Mouse (Mus musculus) olfactory bulb, adult 2 months (tissue): ENCODE measurements around the gene E2f6. TPM values are rescaled to one million over a fixed set of nuclear protein-coding genes. Genes with fewer than 3 reads are reported as not detected.
A peak's percentile ranks its signal among the peaks of the same experiment; 100 is the strongest.

ENCODE experiments used
- H3K27ac ChIP-seq: fragments of 200-500 bp; 2 replicates; pipeline ENCODE4 v1.5.1; 2012; ENCODE audit warnings: low read depth, low read length; ENCODE audit not compliant: insufficient read depth
- H3K4me1 ChIP-seq: fragments of 200-500 bp; 2 replicates; pipeline ENCODE4 v1.6.1; 2012; ENCODE audit warnings: low read length; ENCODE audit not compliant: control insufficient read depth, insufficient read depth
- H3K4me3 ChIP-seq: fragments of 200-500 bp; 2 replicates; pipeline ENCODE4 v1.5.1; 2012; ENCODE audit warnings: mild to moderate bottlenecking, low read depth, low read length, moderate library complexity; ENCODE audit not compliant: insufficient read depth
- CTCF ChIP-seq: fragments of 200-500 bp; IDR thresholded peaks from 2 replicates; pipeline ENCODE4 v1.5.1; 2012; ENCODE audit warnings: low read depth, mild to moderate bottlenecking, low read length, moderate library complexity; ENCODE audit not compliant: insufficient read depth
- POLR2A ChIP-seq: fragments of 200-500 bp; IDR thresholded peaks from 2 replicates; pipeline ENCODE4 v1.6.1; 2012; ENCODE audit warnings: mild to moderate bottlenecking, low read depth, low read length, moderate library complexity; ENCODE audit not compliant: insufficient read depth
- WGBS: fragments of 180-500 bp; shearing (Covaris S2); methylation state at CpG from one replicate; pipeline ENCODE4 v1.1.7; 2018; 5-methylcytosine and 5-hydroxymethylcytosine counted together
- polyA plus RNA-seq: library from polyadenylated mRNA; stranded (reverse); fragments of >200 nt; gene quantifications from 2 replicates; pipeline ENCODE4 v1.2.4, GENCODE M21; 2012; ENCODE audit warnings: low replicate concordance; ENCODE audit not compliant: missing spikeins, insufficient read depth, insufficient read length

E2f6 gene
- polyA plus RNA-seq, 1 experiment = not detected

- H3K4me1 ChIP-seq = peaks cover 8% of the 10 kb centered on the region
- no peak for TF ChIP-seq POLR2A
- TF ChIP-seq CTCF = no peak
- 76% methylated on average over 3 of the region's 3 CpGs for WGBS
Observed at GRCm38 (mm10) chr12:16795781-16796180, 15.0 kb upstream of the E2f6 start.

DNA sequence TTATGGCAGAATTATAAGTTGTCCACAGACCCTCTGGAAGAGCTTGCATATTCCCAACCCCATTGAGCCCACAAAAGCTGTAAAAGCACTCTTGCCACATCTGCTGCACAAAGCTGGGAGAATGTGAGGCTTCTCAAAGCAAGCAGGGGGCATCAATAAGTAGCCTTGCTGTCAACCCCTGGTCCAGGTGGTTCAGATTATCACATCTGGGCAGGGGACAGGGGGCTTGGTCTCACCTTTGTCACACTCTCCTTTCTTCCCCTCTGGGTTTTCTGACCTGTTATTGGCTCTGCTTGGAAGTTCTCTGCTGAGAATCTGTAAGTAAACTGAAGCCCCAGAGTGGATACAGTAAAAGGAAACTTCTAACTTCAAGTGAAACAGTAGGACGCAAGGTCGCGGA is 11.9 kb upstream of the E2f6 start:
- Histone ChIP-seq H3K4me3 (no peak overlapping the region), H3K27ac (no peak overlapping the region), H3K4me1 (peaks cover 10% of the 10 kb centered on the region)
- 72% methylated on average over 3 of the region's 3 CpGs for WGBS
- no peak for TF ChIP-seq POLR2A
- TF ChIP-seq CTCF = no peak

More at GRCm38 (mm10) chr12:16795781-16796180, 15.0 kb upstream of the E2f6 start:
- no peak overlapping the region for H3K4me3 ChIP-seq
- H3K27ac ChIP-seq = no peak overlapping the region

DNA sequence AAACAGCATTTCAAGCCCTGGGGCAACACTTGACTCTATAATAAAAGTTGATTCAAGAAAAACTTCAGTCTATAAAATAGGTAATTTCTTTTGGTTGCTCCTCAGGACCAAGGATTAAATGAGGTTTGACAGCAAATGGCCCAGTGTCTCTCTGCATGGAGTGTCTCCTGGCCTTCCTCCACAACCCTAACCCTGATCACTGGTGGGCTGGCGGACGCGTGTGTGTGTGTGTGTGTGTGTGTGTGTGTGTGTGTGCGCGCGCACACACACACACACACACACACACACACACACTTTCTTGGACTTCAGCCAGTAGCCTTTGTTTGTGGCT is 10.9 kb upstream of the E2f6 start:
- peak overlapping the region; percentile 52; the same call in 1 of the 2 replicates for H3K4me3 ChIP-seq
- H3K27ac ChIP-seq = no peak overlapping the region
- 31% methylated on average over 6 of the region's 6 CpGs for WGBS
- H3K4me1 ChIP-seq = peaks cover 10% of the 10 kb centered on the region
- TF ChIP-seq POLR2A (no peak), CTCF (no peak)

DNA sequence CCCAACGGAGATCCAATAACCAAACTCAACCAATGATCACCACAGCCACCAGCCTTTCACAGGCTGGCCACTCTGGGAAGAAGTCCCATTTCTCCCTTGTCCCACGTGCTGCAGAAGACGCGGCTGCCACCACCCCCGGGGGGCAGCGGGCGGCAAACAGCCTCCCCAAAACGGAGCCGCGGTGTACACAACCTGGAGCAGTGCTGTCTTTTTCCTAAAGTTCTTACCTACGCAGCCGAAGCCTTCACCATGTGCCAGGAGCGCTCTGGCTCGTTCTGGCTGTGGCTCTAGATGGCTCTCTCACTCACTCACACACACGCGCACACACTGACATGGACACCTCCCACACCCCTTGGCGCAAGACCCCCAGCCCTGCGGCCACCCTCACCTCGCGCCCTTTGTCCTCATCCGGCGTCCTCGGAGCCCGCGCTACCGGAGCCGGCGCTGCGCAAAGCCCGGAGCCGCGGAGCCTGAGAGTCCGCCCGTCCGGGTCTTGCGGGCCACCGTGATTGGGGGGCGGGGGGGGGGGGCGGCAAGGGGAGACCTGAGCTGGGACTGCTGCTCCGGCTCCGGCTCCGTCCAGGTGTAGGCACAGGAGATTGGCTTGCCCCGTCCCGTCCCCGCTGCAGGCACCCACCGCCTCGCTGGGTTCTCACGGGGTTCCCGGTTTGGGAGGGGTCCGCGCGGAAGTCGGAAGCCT is 10.4 kb upstream of the E2f6 start, which contains the start of gene Greb1:
TSS of gene Greb1 (minus strand) at position 628 of the 700 bp plus-strand sequence.
- H3K4me1 ChIP-seq = peaks cover 10% of the 10 kb centered on the region
- under 1% methylated on average over 52 of the region's 53 CpGs for WGBS
- TF ChIP-seq POLR2A (no peak), CTCF (no peak)
- H3K4me3 ChIP-seq = peak within 1 kb of the TSS; percentile 52
- no peak within 1 kb of the TSS for H3K27ac ChIP-seq

GRCm38 (mm10) chr12:16800959-16801315 is 9.8 kb upstream of the E2f6 start:
- peaks cover 10% of the 10 kb centered on the region for H3K4me1 ChIP-seq
- H3K27ac ChIP-seq = no peak overlapping the region
- 10% methylated on average over 12 of the region's 12 CpGs for WGBS
- peak overlapping the region; percentile 52 for H3K4me3 ChIP-seq
- TF ChIP-seq POLR2A (no peak), CTCF (no peak)

- WGBS = 51% methylated on average over 5 of the region's 5 CpGs
- Histone ChIP-seq H3K4me1 (peaks cover 10% of the 10 kb centered on the region), H3K27ac (no peak overlapping the region), H3K4me3 (no peak overlapping the region)
- TF ChIP-seq CTCF = no peak
- TF ChIP-seq POLR2A = no peak
Observed at GRCm38 (mm10) chr12:16803237-16803955, 7.4 kb upstream of the E2f6 start.

DNA sequence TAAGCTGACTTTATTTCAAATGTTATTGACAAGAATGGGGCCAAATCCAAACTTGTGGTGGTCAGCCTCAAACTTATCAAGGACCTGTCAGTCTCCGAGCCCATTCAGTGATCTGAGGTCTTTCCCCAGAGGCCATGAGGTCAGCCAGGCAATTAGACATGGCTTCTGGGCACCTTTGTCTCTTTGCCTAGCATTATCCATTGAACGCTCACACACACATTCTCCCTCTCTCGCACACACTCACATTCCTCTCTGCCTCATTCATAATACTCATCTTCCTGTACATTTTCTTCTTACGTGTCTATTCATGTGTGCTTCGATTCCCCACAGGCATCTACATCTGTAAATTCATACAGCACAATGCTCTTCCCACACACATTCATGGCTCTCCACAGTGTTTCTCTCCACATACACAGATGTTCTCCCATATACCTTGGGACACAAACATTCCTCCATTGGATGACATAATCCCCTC is 6.8 kb upstream of the E2f6 start:
- no peak overlapping the region for H3K4me3 ChIP-seq
- H3K27ac ChIP-seq = no peak overlapping the region
- H3K4me1 ChIP-seq = peaks cover 10% of the 10 kb centered on the region
- WGBS = 70% methylated on average over 5 of the region's 5 CpGs
- TF ChIP-seq POLR2A = no peak

DNA sequence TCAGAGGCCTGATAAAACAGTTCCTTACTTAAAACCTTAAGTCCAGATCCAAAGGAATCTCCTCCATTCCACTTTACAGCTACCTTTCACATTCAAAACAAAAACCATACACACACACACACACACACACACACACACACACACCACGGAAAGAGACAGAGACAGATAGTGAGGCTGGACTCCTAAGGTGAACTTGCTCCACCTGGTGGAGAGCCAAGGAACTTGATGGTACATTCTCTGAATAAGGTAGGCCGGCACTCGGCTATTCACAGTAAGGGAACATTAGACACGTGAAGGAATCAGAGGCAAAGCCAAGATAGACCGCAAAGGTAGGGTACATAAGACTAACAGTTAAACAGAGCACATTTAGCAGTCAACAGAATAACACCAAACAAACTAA is 5.3 kb upstream of the E2f6 start:
- TF ChIP-seq POLR2A (no peak), CTCF (no peak)
- Histone ChIP-seq H3K27ac (no peak overlapping the region), H3K4me1 (peaks cover 6% of the 10 kb centered on the region), H3K4me3 (no peak overlapping the region)
- WGBS = 11% methylated on average over 5 of the region's 5 CpGs

- Histone ChIP-seq H3K27ac (no peak overlapping the region), H3K4me1 (peaks cover 12% of the 10 kb centered on the region), H3K4me3 (no peak overlapping the region)
- WGBS = 33% methylated on average over 3 of the region's 3 CpGs
- TF ChIP-seq CTCF (no peak), POLR2A (no peak)
Observed at GRCm38 (mm10) chr12:16808045-16808444, 2.7 kb upstream of the E2f6 start.
